Mouse (Mus musculus): ENCODE measurements around the gene Pou3f1. TPM values are rescaled to one million over a fixed set of nuclear protein-coding genes. Genes with fewer than 3 reads are reported as not detected.
A peak's percentile ranks its signal among the peaks of the same experiment; 100 is the strongest.

The Pou3f1 gene
- polyA plus RNA-seq, 1 experiment from 2014 or later: 22.6 TPM

DNA sequence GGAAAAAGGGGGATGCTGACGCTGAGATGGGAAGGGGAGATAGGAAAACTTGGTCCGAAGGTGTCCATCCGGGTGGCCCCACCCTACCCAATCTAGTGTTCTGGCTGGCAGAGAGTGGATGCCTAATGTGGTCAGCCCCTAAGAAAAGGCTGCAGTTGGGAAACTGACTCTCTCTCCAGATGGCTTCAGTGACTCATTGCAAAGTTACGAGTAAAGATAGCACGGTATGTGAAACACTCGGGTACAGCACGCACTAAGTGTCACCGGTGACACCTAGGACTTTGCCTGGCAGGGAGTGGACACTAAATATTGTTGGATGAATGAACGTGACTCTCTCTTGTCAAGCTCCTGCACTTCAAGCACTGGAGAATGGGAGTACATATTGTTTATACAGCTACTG is 12.7 kb upstream of the Pou3f1 start:
- H3K9me3 ChIP-seq (ENCODE audit: control insufficient read depth, low read length): no peaks in the 10 kb centered on the region
- WGBS: 94% methylated on average over 9 of the region's 9 CpGs
- ATAC-seq (ENCODE audit: low FRiP score, low TSS enrichment) (no peak), DNase-seq (no peak)
- H3K4me2 ChIP-seq (ENCODE audit: low read length): no peak overlapping the region
- peaks cover 11% of the 10 kb centered on the region for H3K4me1 ChIP-seq (ENCODE audit: control insufficient read depth, insufficient read depth, low read length)
- H3K27me3 ChIP-seq (ENCODE audit: control insufficient read depth, insufficient read depth, low read length): no peaks in the 10 kb centered on the region
- no peak overlapping the region for H3K27ac ChIP-seq (replicated peaks; ENCODE audit: low read depth, low read length)
- no peak overlapping the region for H3K4me3 ChIP-seq (replicated peaks; ENCODE audit: low read depth, low read length)
- no peaks in the 10 kb centered on the region for H3K36me3 ChIP-seq (ENCODE audit: control insufficient read depth, insufficient read depth, low read length)
- no peak overlapping the region for H3K9ac ChIP-seq (replicated peaks; ENCODE audit: low read length)

DNA sequence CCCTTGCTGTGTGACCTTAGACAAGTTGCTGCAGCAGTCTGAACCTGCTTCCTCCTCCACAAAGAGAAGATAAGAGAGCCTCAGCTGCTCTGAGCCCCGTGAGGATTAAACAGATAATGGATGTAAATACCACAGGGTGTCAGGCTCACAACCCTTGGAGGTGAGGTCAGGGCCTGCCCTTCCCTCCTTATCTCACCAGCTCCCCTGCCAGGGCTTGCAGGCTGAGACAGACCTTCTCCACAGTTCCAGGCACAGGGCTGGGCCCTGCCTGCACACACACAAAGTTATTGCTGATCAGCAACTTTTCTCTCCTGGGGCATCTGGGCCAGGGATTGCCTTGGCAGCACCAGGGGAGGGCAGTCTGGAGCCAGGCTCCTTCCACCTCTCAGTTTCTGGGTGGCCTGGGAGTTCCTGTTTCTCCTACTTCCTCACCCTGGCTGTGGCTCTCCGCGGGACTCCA is 11.6 kb upstream of the Pou3f1 start:
- no peaks in the 10 kb centered on the region for H3K36me3 ChIP-seq (ENCODE audit: control insufficient read depth, insufficient read depth, low read length)
- H3K27ac ChIP-seq (replicated peaks; ENCODE audit: low read depth, low read length): no peak overlapping the region
- DNase-seq (no peak), ATAC-seq (ENCODE audit: low FRiP score, low TSS enrichment) (no peak)
- no peak overlapping the region for H3K4me2 ChIP-seq (ENCODE audit: low read length)
- 13% methylated on average over 3 of the region's 3 CpGs for WGBS
- H3K4me1 ChIP-seq (ENCODE audit: control insufficient read depth, insufficient read depth, low read length): peaks cover 1% of the 10 kb centered on the region; the same call in 1 of the 2 replicates
- H3K27me3 ChIP-seq (ENCODE audit: control insufficient read depth, insufficient read depth, low read length): no peaks in the 10 kb centered on the region
- no peaks in the 10 kb centered on the region for H3K9me3 ChIP-seq (ENCODE audit: control insufficient read depth, low read length)
- no peak overlapping the region for H3K9ac ChIP-seq (replicated peaks; ENCODE audit: low read length)
- H3K4me3 ChIP-seq (replicated peaks; ENCODE audit: low read depth, low read length): no peak overlapping the region

GRCm38 (mm10) chr4:124646591-124646990 is 10.0 kb upstream of the Pou3f1 start:
- Histone ChIP-seq H3K9ac (replicated peaks; ENCODE audit: low read length) (no peak overlapping the region), H3K27me3 (ENCODE audit: control insufficient read depth, insufficient read depth, low read length) (no peaks in the 10 kb centered on the region), H3K27ac (replicated peaks; ENCODE audit: low read depth, low read length) (no peak overlapping the region), H3K4me2 (ENCODE audit: low read length) (no peak overlapping the region), H3K36me3 (ENCODE audit: control insufficient read depth, insufficient read depth, low read length) (no peaks in the 10 kb centered on the region), H3K4me3 (replicated peaks; ENCODE audit: low read depth, low read length) (no peak overlapping the region), H3K4me1 (ENCODE audit: control insufficient read depth, insufficient read depth, low read length) (no peaks in the 10 kb centered on the region), H3K9me3 (ENCODE audit: control insufficient read depth, low read length) (no peaks in the 10 kb centered on the region)
- ATAC-seq (ENCODE audit: low FRiP score, low TSS enrichment): no peak
- no peak for DNase-seq
- 24% methylated on average over 8 of the region's 8 CpGs for WGBS

- Histone ChIP-seq H3K9me3 (ENCODE audit: control insufficient read depth, low read length) (no peaks in the 10 kb centered on the region), H3K4me2 (ENCODE audit: low read length) (no peak overlapping the region), H3K4me3 (replicated peaks; ENCODE audit: low read depth, low read length) (no peak overlapping the region), H3K27ac (replicated peaks; ENCODE audit: low read depth, low read length) (no peak overlapping the region), H3K27me3 (ENCODE audit: control insufficient read depth, insufficient read depth, low read length) (no peaks in the 10 kb centered on the region), H3K36me3 (ENCODE audit: control insufficient read depth, insufficient read depth, low read length) (no peaks in the 10 kb centered on the region), H3K4me1 (ENCODE audit: control insufficient read depth, insufficient read depth, low read length) (peaks cover 8% of the 10 kb centered on the region), H3K9ac (replicated peaks; ENCODE audit: low read length) (no peak overlapping the region)
- WGBS: 30% methylated on average over 5 of the region's 5 CpGs
- ATAC-seq (ENCODE audit: low FRiP score, low TSS enrichment) (no peak), DNase-seq (peak; percentile 41)
Observed at GRCm38 (mm10) chr4:124647909-124648308, 8.7 kb upstream of the Pou3f1 start.

GRCm38 (mm10) chr4:124652886-124653285 is 3.7 kb upstream of the Pou3f1 start:
- Histone ChIP-seq H3K9me3 (ENCODE audit: control insufficient read depth, low read length) (no peaks in the 10 kb centered on the region), H3K4me3 (replicated peaks; ENCODE audit: low read depth, low read length) (no peak overlapping the region), H3K27me3 (ENCODE audit: control insufficient read depth, insufficient read depth, low read length) (peaks cover 16% of the 10 kb centered on the region), H3K4me1 (ENCODE audit: control insufficient read depth, insufficient read depth, low read length) (peaks cover 21% of the 10 kb centered on the region), H3K27ac (replicated peaks; ENCODE audit: low read depth, low read length) (no peak overlapping the region), H3K36me3 (ENCODE audit: control insufficient read depth, insufficient read depth, low read length) (no peaks in the 10 kb centered on the region), H3K9ac (replicated peaks; ENCODE audit: low read length) (no peak overlapping the region), H3K4me2 (ENCODE audit: low read length) (peak overlapping the region; percentile 21)
- ATAC-seq (ENCODE audit: low FRiP score, low TSS enrichment): no peak
- DNase-seq: peak; percentile 50
- 5% methylated on average over 9 of the region's 9 CpGs for WGBS

- Histone ChIP-seq H3K4me1 (ENCODE audit: control insufficient read depth, insufficient read depth, low read length) (peaks cover 34% of the 10 kb centered on the region), H3K4me3 (replicated peaks; ENCODE audit: low read depth, low read length) (peak overlapping the region; percentile 63), H3K9ac (replicated peaks; ENCODE audit: low read length) (peak overlapping the region; percentile 58), H3K4me2 (ENCODE audit: low read length) (peak overlapping the region; percentile 88), H3K27ac (replicated peaks; ENCODE audit: low read depth, low read length) (peak overlapping the region; percentile 70), H3K36me3 (ENCODE audit: control insufficient read depth, insufficient read depth, low read length) (no peaks in the 10 kb centered on the region), H3K9me3 (ENCODE audit: control insufficient read depth, low read length) (no peaks in the 10 kb centered on the region), H3K27me3 (ENCODE audit: control insufficient read depth, insufficient read depth, low read length) (peaks cover 39% of the 10 kb centered on the region)
- ATAC-seq (ENCODE audit: low FRiP score, low TSS enrichment) (peak; percentile 91), DNase-seq (peak; percentile 95)
- under 1% methylated on average over 90 of the region's 92 CpGs for WGBS
Observed at GRCm38 (mm10) chr4:124656854-124657650, 445 bp downstream of the Pou3f1 start.

GRCm38 (mm10) chr4:124657781-124658180 is 1.2 kb downstream of the Pou3f1 start:
- H3K4me2 ChIP-seq (ENCODE audit: low read length): peak overlapping the region; percentile 88
- no peaks in the 10 kb centered on the region for H3K36me3 ChIP-seq (ENCODE audit: control insufficient read depth, insufficient read depth, low read length)
- WGBS: under 1% methylated on average over 56 of the region's 61 CpGs
- ATAC-seq (ENCODE audit: low FRiP score, low TSS enrichment): no peak
- peaks cover 40% of the 10 kb centered on the region for H3K27me3 ChIP-seq (ENCODE audit: control insufficient read depth, insufficient read depth, low read length)
- peak overlapping the region; percentile 58 for H3K9ac ChIP-seq (replicated peaks; ENCODE audit: low read length)
- peaks cover 28% of the 10 kb centered on the region for H3K4me1 ChIP-seq (ENCODE audit: control insufficient read depth, insufficient read depth, low read length)
- H3K27ac ChIP-seq (replicated peaks; ENCODE audit: low read depth, low read length): peak overlapping the region; percentile 52
- no peak for DNase-seq
- peak overlapping the region; percentile 63 for H3K4me3 ChIP-seq (replicated peaks; ENCODE audit: low read depth, low read length)
- no peaks in the 10 kb centered on the region for H3K9me3 ChIP-seq (ENCODE audit: control insufficient read depth, low read length)

DNA sequence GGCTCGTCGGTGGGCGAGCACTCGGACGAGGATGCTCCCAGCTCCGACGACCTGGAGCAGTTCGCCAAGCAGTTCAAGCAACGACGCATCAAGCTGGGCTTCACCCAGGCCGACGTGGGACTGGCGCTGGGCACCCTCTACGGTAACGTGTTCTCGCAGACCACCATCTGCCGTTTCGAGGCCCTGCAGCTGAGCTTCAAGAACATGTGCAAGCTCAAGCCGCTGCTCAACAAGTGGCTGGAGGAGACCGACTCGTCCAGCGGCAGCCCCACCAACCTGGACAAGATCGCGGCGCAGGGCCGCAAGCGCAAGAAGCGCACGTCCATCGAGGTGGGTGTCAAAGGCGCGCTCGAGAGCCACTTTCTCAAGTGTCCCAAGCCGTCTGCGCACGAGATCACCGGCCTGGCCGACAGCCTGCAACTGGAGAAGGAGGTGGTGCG is 1.8 kb downstream of the Pou3f1 start:
- peak overlapping the region; percentile 88 for H3K4me2 ChIP-seq (ENCODE audit: low read length)
- under 1% methylated on average over 39 of the region's 39 CpGs for WGBS
- H3K4me3 ChIP-seq (replicated peaks; ENCODE audit: low read depth, low read length): peak overlapping the region; percentile 63
- peak overlapping the region; percentile 58 for H3K9ac ChIP-seq (replicated peaks; ENCODE audit: low read length)
- H3K9me3 ChIP-seq (ENCODE audit: control insufficient read depth, low read length): no peaks in the 10 kb centered on the region
- peaks cover 40% of the 10 kb centered on the region for H3K27me3 ChIP-seq (ENCODE audit: control insufficient read depth, insufficient read depth, low read length)
- DNase-seq (peak; percentile 69), ATAC-seq (ENCODE audit: low FRiP score, low TSS enrichment) (no peak)
- peaks cover 23% of the 10 kb centered on the region for H3K4me1 ChIP-seq (ENCODE audit: control insufficient read depth, insufficient read depth, low read length)
- peak overlapping the region; percentile 52; the same call in 1 of the 2 replicates for H3K27ac ChIP-seq (replicated peaks; ENCODE audit: low read depth, low read length)
- no peaks in the 10 kb centered on the region for H3K36me3 ChIP-seq (ENCODE audit: control insufficient read depth, insufficient read depth, low read length)

Data from midbrain, embryonic 14.5 days (tissue).